Mouse (Mus musculus): ENCODE results near the gene Sp140.
"Not testable (repeated sequence)": the region's sequence is repeated elsewhere in the genome, so short reads cannot be mapped to it uniquely, and the experiment has no call there.

DNA sequence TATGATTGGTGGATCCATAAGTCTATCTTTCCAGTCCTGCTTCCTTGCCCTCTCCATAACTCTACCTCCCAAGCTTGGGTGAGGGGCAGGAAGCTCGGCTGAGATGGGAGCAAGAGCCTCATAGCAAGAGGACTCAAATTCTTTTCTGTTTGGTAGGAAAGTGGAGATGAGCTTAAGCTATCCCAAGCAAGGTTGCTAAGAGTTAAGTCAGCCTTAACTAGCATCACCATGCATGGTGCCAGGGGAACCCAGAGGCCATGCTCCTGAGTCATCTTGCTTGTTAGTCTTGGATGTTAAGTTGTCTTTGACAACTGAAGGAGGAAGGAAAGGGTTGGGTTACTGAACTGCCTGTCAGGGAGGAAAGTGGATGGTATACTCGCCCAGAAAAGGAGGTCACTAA, 11.5 kb upstream of the Sp140 start:
- not testable (repeated sequence) for TF ChIP-seq EP300, CTCF (IDR thresholded peaks at IDR 0.05; ENCODE audit: low read depth)
